Mouse (Mus musculus) NIH3T3 (cell line): ENCODE measurements around the gene Rassf4.
"Not testable (repeated sequence)": the region's sequence is repeated elsewhere in the genome, so short reads cannot be mapped to it uniquely, and the experiment has no call there.

Experiments
- DNase-seq: peaks from one replicate; pipeline ENCODE4 v3.0.0-alpha.2; 2012; ENCODE audit warnings: low read depth

The Rassf4 gene

DNA sequence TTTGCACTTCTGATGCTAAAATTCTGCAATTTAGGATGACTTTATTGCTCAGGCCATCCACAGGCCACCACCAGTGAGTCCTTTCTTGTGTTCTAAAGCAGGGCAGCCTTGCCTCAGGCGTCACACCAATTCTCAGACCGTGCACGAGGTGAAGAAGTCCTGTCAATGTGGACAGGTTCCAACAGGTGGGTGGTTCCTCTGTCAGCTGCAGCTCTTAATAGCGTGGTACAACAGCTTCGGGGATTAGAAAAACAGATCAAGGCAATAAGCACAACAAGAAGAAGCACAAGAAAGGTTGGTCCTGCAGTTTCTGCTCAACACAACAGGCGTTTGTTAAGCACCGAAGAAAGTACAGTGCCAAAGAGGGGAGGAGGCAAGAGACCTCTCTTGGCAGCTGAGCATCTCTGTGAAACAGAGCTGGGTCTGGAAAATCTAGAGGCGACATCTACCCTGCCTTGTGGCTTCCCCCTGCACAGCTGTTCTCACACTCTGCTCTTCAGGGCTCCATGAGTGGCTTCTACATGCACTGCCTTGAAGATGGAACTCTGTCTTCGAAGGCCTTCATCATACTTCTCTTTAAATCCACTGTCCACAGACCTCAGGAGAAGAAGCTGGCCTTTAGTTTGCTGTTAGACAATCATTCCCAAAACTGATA lies 37.0 kb downstream of the Rassf4 start:
- no peak for DNase-seq

DNA sequence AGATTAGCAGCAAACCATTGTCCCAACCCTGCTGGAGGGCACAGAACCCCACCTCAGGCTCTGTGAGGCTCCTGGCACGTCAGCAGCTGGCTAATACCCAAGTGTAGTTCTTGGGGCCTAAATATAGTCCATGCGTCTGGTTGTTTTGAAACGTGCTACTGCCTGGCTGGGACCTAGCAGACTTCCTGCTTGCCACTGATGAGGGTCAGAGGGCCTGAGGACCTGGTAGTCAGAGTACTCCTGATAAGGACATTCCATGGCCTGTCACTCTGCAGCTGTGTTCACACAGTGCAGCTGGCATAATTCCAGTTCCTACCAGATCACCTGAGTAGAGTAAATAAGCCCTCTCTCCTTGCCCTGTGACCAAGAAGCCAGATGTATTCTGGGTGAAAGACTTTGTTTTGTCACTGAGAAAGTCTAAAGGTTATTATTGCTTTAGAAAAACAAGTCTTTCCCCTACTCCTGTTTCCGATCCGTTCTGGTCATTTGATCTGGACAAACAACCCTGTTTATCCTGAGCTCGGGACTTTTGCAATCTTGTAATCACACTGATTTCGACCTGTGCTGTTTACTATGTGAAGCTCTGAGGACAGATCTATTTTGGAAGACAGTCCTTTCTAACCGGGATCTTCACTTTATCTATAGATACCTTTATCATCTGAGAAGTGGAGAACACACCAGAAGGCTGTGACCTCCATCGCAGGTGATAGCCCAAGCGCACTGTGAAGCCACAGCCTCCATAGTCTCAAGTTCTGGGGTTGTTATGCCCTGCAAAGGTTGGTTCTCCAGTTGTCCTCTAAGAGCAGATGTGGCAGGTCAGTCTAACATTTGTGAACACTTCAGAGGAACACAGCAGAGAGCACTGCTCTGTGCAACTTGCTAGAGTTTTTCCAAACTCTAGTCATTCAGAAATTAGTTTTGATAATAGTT lies 38.2 kb downstream of the Rassf4 start:
- peak; percentile 43 for DNase-seq

DNA sequence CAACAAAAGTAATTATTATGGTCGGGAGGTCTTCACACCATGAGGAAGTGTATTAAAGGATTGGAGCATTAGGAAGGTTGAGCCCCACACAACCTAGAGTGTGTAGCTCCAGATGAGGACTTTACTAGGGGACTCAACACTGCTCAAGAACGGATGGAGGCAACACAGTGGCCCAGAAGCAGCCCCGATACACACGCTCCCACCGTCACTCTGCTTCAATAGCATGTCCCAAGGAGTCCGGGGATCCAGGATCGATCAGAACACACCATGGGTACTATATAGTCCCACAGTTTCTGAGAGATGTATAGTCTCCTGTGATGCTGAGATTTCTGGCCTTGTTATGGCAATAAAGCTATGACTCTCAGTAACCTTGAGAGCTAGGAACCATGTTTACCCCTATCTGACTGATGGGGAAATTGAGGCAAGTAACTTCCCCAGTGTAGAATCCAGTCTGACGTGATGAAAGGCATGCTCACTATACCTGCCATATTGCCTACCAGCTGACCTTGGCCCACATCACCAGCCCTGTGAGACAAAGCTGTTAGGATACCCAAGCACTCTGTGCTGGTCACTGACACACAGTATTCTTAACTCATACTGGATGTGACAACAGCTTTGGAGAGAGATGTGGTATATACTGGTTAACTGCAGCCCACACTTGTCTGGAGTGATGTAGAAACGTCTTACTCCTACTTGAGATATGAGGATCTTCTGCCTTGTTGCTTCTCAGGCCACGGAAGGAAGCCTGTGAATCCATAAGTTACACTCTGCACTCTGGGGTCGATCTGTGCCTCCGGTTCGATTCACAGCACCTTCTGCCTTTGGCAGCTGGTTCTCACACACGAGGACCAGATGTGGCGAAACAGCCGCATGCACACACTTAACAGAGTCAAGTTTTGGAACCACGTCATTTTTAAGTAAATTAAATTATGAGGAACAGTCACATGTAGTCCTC lies 39.7 kb downstream of the Rassf4 start:
- no peak for DNase-seq

DNA sequence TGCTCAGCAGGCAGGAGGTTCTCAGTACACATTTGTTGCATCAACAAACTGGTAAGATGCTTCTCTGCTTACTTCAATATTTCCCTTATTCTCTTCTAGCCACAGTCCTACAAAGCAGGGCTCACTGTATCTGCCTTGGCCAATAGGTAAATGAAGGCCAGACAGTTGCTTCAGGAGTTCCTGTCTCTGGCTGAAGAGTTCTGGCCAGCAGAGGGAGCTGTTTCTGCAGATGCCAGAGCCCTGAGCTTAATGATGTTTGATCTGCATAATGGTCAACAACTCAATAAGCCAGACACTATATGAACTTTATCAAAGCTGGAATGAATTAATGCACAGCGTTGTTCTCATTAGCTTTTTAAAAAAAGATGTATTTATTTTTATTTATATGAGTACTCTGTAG lies 41.6 kb downstream of the Rassf4 start:
- peak; percentile 76 for DNase-seq

DNA sequence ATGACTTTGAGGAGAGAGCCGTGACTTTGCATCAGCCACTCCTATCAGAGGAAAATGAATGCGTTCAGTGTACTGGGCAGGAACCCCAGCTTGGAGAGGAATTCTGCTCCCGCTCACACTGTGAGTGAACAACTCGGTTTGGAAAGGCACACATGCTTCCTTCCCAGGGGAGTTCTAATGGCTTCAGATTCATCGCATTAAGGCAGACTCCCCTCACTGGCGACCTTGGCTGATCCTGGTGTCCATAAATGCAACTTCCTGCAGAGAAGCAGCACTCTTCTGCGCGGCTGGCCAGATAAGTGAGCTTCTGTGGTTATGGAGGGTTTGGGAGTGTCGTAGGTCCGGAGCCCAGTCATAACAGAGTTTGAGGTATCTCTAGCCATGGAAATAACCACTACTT lies 44.0 kb downstream of the Rassf4 start:
- DNase-seq = no peak

DNA sequence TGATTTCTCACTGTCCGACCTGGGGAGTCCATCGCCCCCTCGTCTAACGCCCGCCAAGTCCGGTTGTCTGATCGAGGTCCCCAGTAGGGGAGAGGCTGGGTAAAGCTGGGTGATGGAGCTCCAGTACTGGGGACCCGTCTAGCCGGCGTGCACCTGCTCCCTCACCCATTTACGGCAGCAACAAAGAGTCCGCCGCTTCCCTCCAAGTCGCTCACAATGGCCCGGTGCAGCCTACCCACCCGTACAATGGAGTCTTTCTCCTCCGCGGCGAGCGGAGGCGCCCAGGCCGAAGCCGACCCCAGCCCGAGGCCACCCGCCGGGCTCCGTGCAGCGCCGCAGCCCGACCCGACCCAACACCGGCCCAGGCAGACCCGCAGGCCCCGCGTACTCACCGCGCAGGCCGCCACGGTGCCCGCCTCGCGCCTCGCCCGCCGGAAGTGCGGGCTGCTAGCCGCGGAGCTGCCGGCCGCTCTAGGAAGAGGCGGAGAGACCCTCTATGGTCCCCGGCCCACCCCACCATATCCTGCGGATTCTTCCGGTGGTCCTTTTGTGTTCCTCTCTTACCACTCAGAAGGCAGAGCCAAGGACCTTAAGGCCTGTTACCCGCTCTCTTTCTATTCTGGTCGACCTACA lies 45.1 kb downstream of the Rassf4 start, which contains the start of gene Zfp422:
Zfp422 (minus strand) TSS at position 461 of the 633 bp plus-strand sequence.
- DNase-seq = peak; percentile 52

DNA sequence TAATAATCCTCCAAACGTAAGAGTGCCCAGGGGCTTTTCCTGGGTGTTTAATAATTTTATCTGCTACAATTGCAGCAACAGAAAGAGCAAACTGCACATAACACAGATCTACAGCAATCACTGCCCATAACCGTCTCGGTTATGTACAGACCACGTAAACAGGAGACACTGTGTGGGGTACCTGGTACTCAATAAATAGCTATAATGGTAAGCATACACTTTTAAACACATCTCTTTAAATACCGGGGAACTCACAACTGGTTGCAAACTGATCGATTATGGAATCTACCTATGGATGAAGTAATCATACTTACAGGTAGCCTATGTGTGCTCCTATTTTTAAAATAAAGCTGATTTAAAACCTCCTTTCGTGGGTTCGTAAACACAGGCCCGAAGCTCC lies 45.7 kb downstream of the Rassf4 start:
- DNase-seq = no peak

DNA sequence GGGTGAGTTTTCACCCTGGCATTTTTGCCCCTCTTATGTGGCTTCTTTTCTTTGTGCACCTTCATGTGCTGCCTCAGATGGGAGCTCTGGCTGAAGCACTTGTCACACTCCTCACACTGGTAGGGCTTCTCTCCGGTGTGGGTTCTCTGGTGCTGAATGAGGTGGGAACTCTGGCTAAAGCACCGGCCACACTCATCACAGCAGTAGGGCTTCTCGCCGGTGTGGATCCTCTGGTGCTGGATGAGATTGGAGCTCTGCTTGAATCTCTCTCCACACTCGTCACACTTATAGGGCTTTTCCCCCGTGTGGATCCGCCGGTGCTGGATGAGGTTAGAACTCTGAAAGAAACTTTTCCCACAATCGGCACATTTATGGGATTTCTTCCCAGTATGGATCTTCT lies 47.3 kb downstream of the Rassf4 start:
- not testable (repeated sequence) for DNase-seq

DNA sequence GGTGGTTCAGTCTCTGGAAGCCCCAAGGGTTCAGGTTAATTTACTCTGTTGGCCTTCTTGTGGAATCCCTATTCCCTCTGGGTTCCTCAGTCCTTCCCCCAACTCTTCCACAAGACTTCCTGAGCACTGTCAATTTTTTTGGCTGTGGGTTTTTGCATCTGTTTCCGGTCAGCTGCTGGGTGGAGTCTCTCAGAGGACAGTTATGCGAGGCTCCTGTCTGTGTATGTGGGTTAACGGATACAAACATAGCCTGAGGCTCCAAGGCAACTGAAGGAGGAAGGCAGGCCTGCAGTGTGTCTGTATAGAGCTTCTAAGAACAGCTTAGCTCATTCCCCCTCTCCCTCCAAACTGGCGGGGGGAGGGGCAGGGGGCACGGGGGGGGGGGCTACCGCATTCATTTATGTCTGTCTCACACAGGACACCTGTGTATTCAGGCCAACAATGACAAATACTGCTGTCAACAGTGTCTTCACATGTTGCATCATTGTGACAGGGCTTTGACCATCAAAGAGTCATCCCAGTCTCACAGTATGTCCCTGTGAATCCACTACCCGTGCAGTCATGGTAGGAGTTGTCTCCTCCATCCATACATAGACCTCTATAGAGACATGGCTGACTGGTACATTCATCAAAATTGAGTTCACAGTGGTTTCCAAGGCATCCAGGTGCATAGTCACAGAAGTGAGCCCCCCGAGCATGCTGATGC lies 52.3 kb downstream of the Rassf4 start:
- DNase-seq = no peak

DNA sequence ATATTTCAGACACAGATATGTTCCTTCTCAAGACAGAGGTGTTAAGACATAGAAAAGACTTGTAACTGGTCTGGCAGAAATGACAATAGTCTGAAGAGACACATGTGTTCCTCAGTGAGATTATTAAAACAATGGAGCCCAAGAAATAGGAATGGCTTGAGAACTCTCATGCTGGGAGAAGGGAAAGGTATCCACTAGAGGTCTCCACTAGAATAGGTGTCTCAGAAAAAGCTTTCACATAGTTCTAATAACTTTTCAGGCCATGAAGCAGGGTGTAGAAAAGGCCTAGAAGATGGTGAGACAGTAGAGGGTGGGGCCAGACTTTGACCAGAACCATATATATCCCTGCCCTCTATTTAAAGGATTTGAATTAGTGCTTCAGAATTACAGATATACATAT lies 55.7 kb downstream of the Rassf4 start:
- DNase-seq = no peak

DNA sequence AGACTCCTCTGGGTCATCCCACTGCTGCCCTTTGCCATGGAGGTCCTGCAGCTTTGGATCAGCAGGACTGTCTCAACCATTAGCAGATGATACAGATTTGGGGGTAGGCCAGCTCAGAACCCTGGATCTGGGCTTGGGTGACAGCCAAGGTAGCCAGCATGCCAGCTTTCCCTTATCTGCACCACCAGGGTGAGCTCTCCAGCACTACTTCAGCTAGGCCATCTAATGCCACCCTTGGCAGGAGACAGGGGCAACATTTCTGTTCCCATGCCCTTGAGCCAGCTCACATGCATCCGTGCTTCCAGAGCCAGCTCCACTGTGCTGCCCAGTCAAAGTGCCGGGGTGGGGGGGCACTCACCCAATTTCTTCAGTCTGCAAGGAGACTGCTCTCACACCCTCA lies 58.0 kb downstream of the Rassf4 start:
- DNase-seq = no peak

DNA sequence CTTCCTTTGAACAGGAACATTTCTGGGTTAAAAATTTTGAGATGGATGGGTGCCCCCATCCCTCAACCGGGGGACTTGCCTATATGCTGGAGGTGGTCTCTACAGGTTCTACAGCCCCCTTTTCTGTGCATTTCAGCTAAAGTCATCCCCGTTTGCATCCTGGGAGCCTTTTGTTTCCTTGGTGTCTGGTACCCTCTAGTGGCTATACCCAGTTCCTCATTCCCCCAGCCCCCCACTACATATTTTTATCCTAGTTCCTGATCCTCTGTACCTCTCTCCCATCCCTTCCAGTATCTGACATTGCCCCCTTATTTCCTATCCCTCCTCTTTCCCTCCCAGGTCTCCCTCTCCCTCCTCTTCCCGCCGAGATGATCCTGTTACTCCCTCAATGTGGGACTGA lies 66.5 kb downstream of the Rassf4 start:
- DNase-seq = peak; percentile 16

DNA sequence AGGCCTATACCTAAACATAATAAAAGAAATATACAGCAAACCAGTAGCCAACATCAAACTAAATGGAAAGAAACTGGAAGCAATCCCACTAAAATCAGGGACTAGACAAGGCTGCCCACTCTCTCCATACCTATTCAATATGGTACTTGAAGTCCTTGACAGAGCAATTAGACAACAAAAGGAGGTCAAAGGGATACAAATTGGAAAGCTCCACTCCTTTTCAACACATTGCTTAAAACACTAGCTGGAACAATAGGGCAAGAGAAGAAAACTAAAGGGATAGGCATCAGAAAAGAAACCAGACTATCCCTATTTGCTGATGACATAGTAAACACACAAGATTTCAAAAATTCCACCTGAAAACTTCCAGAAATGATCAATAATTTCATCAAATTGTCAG lies 72.8 kb downstream of the Rassf4 start:
- DNase-seq = not testable (repeated sequence)

DNA sequence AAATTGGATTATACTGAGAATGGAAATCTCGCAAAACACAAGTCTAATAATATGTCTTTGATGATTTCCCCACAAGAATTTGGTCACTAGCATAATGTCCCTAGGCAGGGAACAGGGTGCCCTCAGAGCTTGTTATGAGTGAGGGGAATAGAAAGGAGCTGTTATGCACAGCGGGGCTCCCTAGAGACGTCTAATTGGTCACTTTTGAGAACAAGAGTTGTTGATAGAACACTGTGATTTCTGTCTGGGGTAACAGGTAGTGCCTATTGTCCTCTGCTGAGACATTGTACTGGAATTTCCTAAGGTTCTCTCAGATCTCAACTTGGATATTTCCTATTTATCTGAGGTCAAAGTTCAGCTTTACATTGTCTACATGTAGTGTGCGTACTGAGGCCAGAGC lies 89.7 kb downstream of the Rassf4 start, which contains the start of gene Olfr215:
Olfr215 (minus strand) TSS at position 101 of the 400 bp plus-strand sequence.
- DNase-seq = no peak
